Mouse (Mus musculus) forebrain, embryonic 12.5 days (tissue): ENCODE results near the gene Sprr2h. TPM values are rescaled to one million over a fixed set of nuclear protein-coding genes. Genes with fewer than 3 reads are reported as not detected.

Experiments used
- polyA plus RNA-seq: library from polyadenylated mRNA; unstranded; fragments of >200 nt; fragmentation: Nextera tagmentation; extraction: Ambion mirVana; gene quantifications from 2 replicates; pipeline ENCODE4 v1.2.1, GENCODE M21; 2016

Sprr2h gene
- polyA plus RNA-seq, 1 experiment from 2014 or later, result not detected

Other genes starting within 250 kb of the Sprr2h start
- gene Lelp1, start 242.9 kb upstream of the Sprr2h start, polyA plus RNA-seq, result not detected in 2 replicates
- gene Sprr2a1, start 169.9 kb upstream of the Sprr2h start, polyA plus RNA-seq, result not detected in 2 replicates
- gene Sprr2a2, start 169.8 kb upstream of the Sprr2h start, polyA plus RNA-seq, result not detected in 2 replicates
- not detected in 2 replicates for gene Sprr2a3, start 100.3 kb upstream of the Sprr2h start, polyA plus RNA-seq
- gene Sprr2b, start 69.1 kb upstream of the Sprr2h start, polyA plus RNA-seq, result not detected in 2 replicates
- not detected in 2 replicates for gene Sprr2d, start 46.5 kb upstream of the Sprr2h start, polyA plus RNA-seq
- not detected in 2 replicates for gene Sprr2e, start 33.5 kb upstream of the Sprr2h start, polyA plus RNA-seq
- not detected in 2 replicates for gene Sprr2f, start 20.5 kb upstream of the Sprr2h start, polyA plus RNA-seq
- gene Sprr2i, start 22.3 kb downstream of the Sprr2h start, polyA plus RNA-seq, result not detected in 2 replicates
- gene Sprr2j-ps, start 32.4 kb downstream of the Sprr2h start, polyA plus RNA-seq, result not detected in 2 replicates
- 6.6 and 9.4 TPM in 2 replicates for gene Gm9774, start 43.7 kb downstream of the Sprr2h start, polyA plus RNA-seq
- not detected in 2 replicates for gene Sprr2k, start 46.9 kb downstream of the Sprr2h start, polyA plus RNA-seq
- gene Sprr1b, start 53.1 kb downstream of the Sprr2h start, polyA plus RNA-seq, result not detected in 2 replicates
- gene Sprr3, start 73.0 kb downstream of the Sprr2h start, polyA plus RNA-seq, result not detected in 2 replicates
- not detected in 2 replicates for gene Sprr1a, start 100.2 kb downstream of the Sprr2h start, polyA plus RNA-seq
- not detected in 2 replicates for gene Sprr4, start 114.8 kb downstream of the Sprr2h start, polyA plus RNA-seq
- gene 2310046K23Rik, start 148.8 kb downstream of the Sprr2h start, polyA plus RNA-seq, result not detected in 2 replicates
- gene Ivl, start 188.1 kb downstream of the Sprr2h start, polyA plus RNA-seq, result not detected in 2 replicates
- gene Smcp, start 203.3 kb downstream of the Sprr2h start, polyA plus RNA-seq, result not detected in 2 replicates
- gene 2210017I01Rik, start 221.8 kb downstream of the Sprr2h start, polyA plus RNA-seq, result not detected in 2 replicates
- gene Lce6a, start 236.0 kb downstream of the Sprr2h start, polyA plus RNA-seq, result not detected in 2 replicates